Mouse (Mus musculus) liver, embryonic 14.5 days (tissue): ENCODE data around the gene Tnfaip3. TPM values are rescaled to one million over a fixed set of nuclear protein-coding genes. Genes with fewer than 3 reads are reported as not detected.

Experiments used
- ATAC-seq: fragments of 200-750 bp; cut with Nextera tagmentation; 2 replicates; pipeline ENCODE4 v1.8.0; 2017; ENCODE audit warnings: moderate number of reproducible peaks, mild to moderate bottlenecking, moderate library complexity; ENCODE audit not compliant: insufficient read depth
- DNase-seq, 3 experiments: peaks; one replicate each; pipeline ENCODE4 v3.0.0-alpha.2; 2012 to 2013; ENCODE audit warnings: low read depth in 3 of 3, low spot score in 3 of 3
- H3K27ac ChIP-seq: fragments of 300-500 bp; sonication (generic); 2 replicates; pipeline ENCODE4 v1.5.1; 2014; ENCODE audit warnings: moderate library complexity, mild to moderate bottlenecking, control low read depth, inconsistent platforms
- H3K27me3 ChIP-seq: fragments of 300-500 bp; sonication (generic); 2 replicates; pipeline ENCODE4 v1.6.1; 2014; ENCODE audit warnings: mild to moderate bottlenecking, low read length, moderate library complexity; ENCODE audit not compliant: control insufficient read depth, insufficient read depth
- H3K36me3 ChIP-seq: fragments of 300-500 bp; sonication (generic); replicated peaks from 2 replicates; pipeline ENCODE4 v1.6.1; 2014; ENCODE audit warnings: low read depth; ENCODE audit not compliant: control insufficient read depth, insufficient read depth
- H3K4me1 ChIP-seq, 2 experiments: fragments of 200-500 bp in 1 of 2; fragments of 300-500 bp in 1 of 2; sonication (generic) in 1 of 2; replicated peaks; 2 replicates each; pipeline ENCODE4 v1.6.1; 2012 to 2014; ENCODE audit warnings: antibody characterized with exemption in 1 of 2, inconsistent platforms in 1 of 2, low read length in 1 of 2; ENCODE audit not compliant: control insufficient read depth in 2 of 2, insufficient read depth in 2 of 2
- H3K4me2 ChIP-seq: fragments of 300-500 bp; sonication (generic); 2 replicates; pipeline ENCODE4 v1.6.1; 2014; ENCODE audit warnings: low read depth, mild to moderate bottlenecking, control low read depth, moderate library complexity
- H3K4me3 ChIP-seq, 2 experiments: fragments of 200-500 bp in 1 of 2; fragments of 300-500 bp in 1 of 2; sonication (generic) in 1 of 2; 2 replicates each; pipeline ENCODE4 v1.5.1; 2012 to 2014; ENCODE audit warnings: low read depth in 2 of 2, low read length in 2 of 2, mild to moderate bottlenecking in 2 of 2, control low read depth in 1 of 2, inconsistent platforms in 1 of 2, moderate library complexity in 1 of 2; ENCODE audit not compliant: insufficient read depth in 1 of 2
- H3K9ac ChIP-seq: fragments of 300-500 bp; sonication (generic); replicated peaks from 2 replicates; pipeline ENCODE4 v1.6.1; 2014; ENCODE audit warnings: mild to moderate bottlenecking, control low read depth, moderate library complexity
- H3K9me3 ChIP-seq: fragments of 300-500 bp; sonication (generic); 2 replicates; pipeline ENCODE4 v1.6.1; 2016; ENCODE audit warnings: low read length, mixed read lengths; ENCODE audit not compliant: control insufficient read depth
- CTCF ChIP-seq: IDR thresholded peaks from 2 replicates; pipeline ENCODE4 v1.5.1; 2016; ENCODE audit warnings: antibody characterized with exemption, low read depth, control low read depth
- EP300 ChIP-seq: IDR thresholded peaks from 2 replicates; pipeline ENCODE4 v1.6.1; 2016; ENCODE audit warnings: antibody characterized with exemption, low read depth
- WGBS: fragments of 180-500 bp; shearing (Covaris S2); extraction: QIAGEN DNeasy Blood & Tissue Kit; methylation state at CpG from one replicate; pipeline ENCODE4 v1.1.7; 2014; ENCODE audit not compliant: insufficient replicate concordance; 5-methylcytosine and 5-hydroxymethylcytosine counted together
- polyA plus RNA-seq, 2 experiments: library from polyadenylated mRNA; depleted of rRNA in 1 of 2; stranded (reverse) in 1 of 2; unstranded in 1 of 2; fragments of >200 nt; fragmentation: Nextera tagmentation in 1 of 2; extraction: Ambion mirVana in 1 of 2; gene quantifications; 2 replicates each; pipeline versions ENCODE4 v1.2.1 to v1.2.3; 2012 to 2014

Gene Tnfaip3
- polyA plus RNA-seq, 2 experiments, result 0.77 to 1.1 TPM

DNA sequence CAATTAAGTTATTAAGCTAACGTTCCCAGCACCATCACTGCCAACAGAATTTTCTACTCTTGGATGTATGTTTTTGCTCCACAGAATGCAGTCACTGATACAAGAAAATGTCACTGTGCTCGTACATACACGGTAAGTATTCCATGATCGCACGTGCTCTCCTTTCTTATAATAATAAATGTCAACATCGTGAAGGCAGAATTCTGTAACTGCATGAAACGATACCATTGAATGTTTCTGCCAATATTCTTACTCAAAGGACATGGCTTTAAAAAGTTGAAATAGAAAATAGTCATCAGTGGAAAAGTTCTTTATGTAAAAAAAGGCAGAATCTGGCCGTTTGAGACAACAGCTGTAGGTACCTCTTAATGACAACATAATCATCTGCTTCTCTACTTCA is 5.0 kb downstream of the Tnfaip3 start:
- no peak for DNase-seq
- Histone ChIP-seq H3K36me3 (no peaks in the 10 kb centered on the region), H3K27ac (no peak overlapping the region), H3K9me3 (no peaks in the 10 kb centered on the region), H3K4me1 (peaks cover 0 to 4% of the 10 kb centered on the region in 2 experiments; a peak in 1 of 4 replicates), H3K27me3 (no peaks in the 10 kb centered on the region), H3K4me2 (no peak overlapping the region), H3K9ac (no peak overlapping the region), H3K4me3 (no peak overlapping the region)
- TF ChIP-seq EP300, result no peak
- TF ChIP-seq CTCF, result no peak
- WGBS, result 76% methylated on average over 8 of the region's 8 CpGs
- no peak for ATAC-seq

DNA sequence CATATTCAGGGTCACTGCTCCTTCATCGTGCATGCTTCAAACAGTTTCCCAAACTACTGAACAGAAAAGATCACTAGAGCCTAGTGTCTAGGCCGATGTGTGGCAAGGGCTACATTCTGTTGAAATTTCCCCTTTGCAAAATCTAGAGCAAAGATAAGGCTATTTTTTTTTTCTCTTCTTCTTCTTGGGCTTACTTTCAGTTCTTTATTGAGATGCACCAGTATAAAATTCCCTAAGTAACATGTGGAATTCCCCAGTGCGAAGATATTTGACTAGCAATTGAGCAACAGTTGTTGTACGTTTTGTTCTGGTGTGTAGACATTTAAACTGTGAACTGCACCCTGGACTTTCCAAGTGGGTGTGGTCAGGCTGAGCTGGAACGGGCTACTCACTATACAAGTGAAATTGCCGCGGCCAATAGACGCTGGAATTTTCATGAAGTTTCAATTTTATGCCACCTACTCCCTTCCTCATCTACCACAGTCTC is 6.2 kb downstream of the Tnfaip3 start:
- DNase-seq, result peak; percentile 14 to 58 (median 26)
- TF ChIP-seq CTCF (no peak), EP300 (no peak)
- peak; percentile 43; the same call in 1 of the 2 replicates for ATAC-seq
- Histone ChIP-seq H3K36me3 (no peaks in the 10 kb centered on the region), H3K4me1 (peaks cover 0 to 4% of the 10 kb centered on the region in 2 experiments; a peak in 1 of 4 replicates), H3K9me3 (no peaks in the 10 kb centered on the region), H3K27me3 (no peaks in the 10 kb centered on the region), H3K4me3 (no peak overlapping the region), H3K27ac (no peak overlapping the region), H3K9ac (no peak overlapping the region), H3K4me2 (peak overlapping the region; percentile 37; the same call in 1 of the 2 replicates)
- 52% methylated on average over 8 of the region's 8 CpGs for WGBS

DNA sequence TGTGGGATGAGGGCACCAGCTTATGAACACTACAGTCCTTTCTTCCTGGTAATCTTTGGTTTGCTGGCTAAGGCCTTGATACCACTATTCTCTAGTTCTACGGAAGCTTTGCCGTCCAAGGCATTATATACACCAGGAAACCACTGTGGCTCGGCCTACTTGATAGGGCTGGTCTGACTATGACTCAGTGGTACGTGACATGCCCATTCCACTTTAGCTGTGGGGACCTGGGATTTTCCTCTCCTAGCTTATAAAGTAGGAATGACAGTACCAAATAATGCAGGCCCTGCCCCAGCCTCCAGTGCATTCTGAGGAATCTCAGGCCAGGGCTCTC is 6.9 kb downstream of the Tnfaip3 start:
- H3K4me2 ChIP-seq, result no peak overlapping the region
- DNase-seq, result no peak

DNA sequence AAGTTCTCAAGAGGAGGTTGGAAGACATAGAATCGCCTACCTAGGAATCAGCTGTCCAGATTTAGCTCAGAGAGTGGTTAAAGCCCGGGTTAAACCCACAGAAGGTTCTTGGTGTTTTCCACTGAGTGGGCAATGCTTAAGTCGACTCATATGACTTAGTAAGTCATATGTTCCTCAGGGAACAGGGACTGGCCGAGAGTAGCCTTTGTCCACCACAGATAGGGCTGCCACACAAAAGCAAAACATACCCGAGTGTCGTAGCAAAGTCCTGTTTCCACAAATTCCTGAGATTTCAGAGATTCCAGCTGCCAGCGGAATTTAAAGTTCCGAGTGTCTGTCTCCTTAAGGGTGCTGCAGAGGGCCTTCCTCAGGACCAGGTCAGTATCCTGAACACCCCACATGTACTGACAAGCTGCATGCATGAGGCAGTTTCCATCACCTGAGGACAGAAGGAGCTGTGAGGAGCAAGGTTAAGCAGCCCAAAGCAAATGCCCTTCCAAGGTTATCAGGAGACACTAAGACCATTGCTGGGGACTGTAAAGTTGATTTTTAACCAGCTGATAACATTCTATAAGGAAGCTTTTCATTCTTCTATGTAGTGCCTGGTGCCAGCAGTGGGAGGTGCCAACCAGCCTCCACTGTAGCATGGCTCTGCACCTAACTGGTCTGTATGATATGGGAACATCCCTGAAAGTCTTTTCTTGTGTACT is 7.4 kb downstream of the Tnfaip3 start:
- Histone ChIP-seq H3K27me3 (no peaks in the 10 kb centered on the region), H3K4me3 (no peak overlapping the region), H3K4me1 (peaks cover 0 to 4% of the 10 kb centered on the region in 2 experiments; a peak in 1 of 4 replicates), H3K36me3 (no peaks in the 10 kb centered on the region), H3K9ac (no peak overlapping the region), H3K9me3 (no peaks in the 10 kb centered on the region), H3K4me2 (no peak overlapping the region), H3K27ac (no peak overlapping the region)
- ATAC-seq (no peak), DNase-seq (no peak)
- WGBS, result 57% methylated on average over 8 of the region's 8 CpGs
- TF ChIP-seq CTCF (no peak), EP300 (no peak)

More for the DNA sequence above, 6.9 kb downstream of the Tnfaip3 start:
- TF ChIP-seq CTCF (no peak), EP300 (no peak)
- 70% methylated on average over 4 of the region's 4 CpGs for WGBS
- no peaks in the 10 kb centered on the region for H3K27me3 ChIP-seq
- no peaks in the 10 kb centered on the region for H3K9me3 ChIP-seq
- no peak overlapping the region for H3K4me3 ChIP-seq
- no peak for ATAC-seq
- H3K27ac ChIP-seq, result no peak overlapping the region
- no peaks in the 10 kb centered on the region for H3K36me3 ChIP-seq
- no peak overlapping the region for H3K9ac ChIP-seq
- peaks cover 0 to 4% of the 10 kb centered on the region in 2 experiments; a peak in 1 of 4 replicates for H3K4me1 ChIP-seq

DNA sequence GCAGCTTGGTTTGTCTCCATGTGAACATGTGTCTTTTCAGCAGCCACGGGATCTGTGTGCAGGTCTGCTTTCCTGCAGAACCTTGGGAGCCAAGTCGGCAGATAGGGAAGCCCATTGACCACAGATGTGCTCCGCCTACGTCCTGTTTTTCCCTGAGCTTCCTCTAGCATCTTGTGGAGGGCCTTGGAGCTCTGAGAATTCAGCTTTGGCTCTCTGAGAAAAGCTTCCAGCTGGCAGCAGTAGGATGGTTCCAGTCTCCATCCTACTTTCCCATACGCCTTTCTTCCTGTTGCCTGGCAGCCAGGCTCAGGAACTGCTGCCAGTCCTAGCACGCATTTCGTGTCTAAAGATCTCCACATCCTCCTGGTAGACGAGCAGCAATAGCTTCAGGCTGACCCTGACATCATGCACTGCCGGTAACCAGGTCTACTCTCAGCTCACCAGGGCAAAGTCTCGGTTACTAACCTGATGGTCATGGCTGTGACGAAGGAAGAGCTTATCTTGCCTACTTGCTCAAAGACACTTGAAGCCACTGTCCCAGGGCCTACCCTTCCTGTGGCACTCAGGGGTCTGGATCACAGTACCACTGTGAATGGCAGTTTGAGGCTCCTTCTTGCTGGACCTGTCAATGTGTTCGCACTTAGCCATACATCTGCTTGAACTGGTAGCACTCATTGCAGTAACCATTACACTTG is 13.2 kb downstream of the Tnfaip3 start:
- no peak for ATAC-seq

More for the DNA sequence above, 13.2 kb downstream of the Tnfaip3 start:
- Histone ChIP-seq H3K4me3 (no peak overlapping the region), H3K27me3 (no peaks in the 10 kb centered on the region), H3K9ac (no peak overlapping the region), H3K4me1 (no peaks in the 10 kb centered on the region), H3K9me3 (no peaks in the 10 kb centered on the region), H3K36me3 (no peaks in the 10 kb centered on the region), H3K27ac (no peak overlapping the region), H3K4me2 (no peak overlapping the region)
- no peak for DNase-seq
- no peak for TF ChIP-seq EP300
- no peak for TF ChIP-seq CTCF
- 53% methylated on average over 12 of the region's 12 CpGs for WGBS
